40 mouse cellular contexts compared by ENCODE assay signal in the genomic region with DNA sequence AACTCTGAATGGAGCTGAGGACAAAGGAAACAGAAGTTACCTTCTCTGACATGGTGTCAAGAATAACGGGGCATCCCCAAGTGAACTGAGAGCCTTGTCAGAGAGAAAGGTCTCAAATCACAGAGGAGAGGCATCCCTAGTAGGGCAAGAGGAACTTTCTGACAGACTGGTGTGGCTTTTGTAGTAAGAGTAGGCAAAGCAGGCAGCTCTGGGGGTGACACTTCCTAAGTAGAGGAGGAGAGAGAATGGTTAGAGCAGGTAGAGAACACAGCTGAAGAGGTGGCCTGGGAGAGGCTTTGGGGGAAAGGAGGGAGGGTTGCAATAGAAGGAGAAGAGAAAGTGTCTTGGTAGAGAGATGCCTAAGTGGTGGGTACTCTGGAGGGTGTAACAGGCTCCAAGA. TPM values are rescaled to one million over a fixed set of nuclear protein-coding genes. Genes with fewer than 3 reads are reported as not detected.
"Had no signal": no experiment of that assay in that cellular context is flagged by ENCODE, and none has a peak within 500 bp of the region (broad histone marks: within the 10 kb centered on the region; RNA-seq: fewer than 3 reads in every experiment).

No protein-coding gene starts in this region.

- DNase-seq: left cerebral cortex, postnatal 4 days; liver; liver, embryonic 13.5 days; liver, postnatal 0 days; lung, adult 18-20 months; lung, adult 2 months; lung, embryonic 14.5 days; lung, postnatal 10 days; lung, postnatal 14 days; lung, postnatal 36 days; lung, postnatal 4 days; midbrain, embryonic 14.5 days had no signal

- H3K36me3 ChIP-seq: limb, embryonic 12.5 days; limb, embryonic 13.5 days; limb, embryonic 15.5 days; liver, embryonic 12.5 days; liver, embryonic 13.5 days; liver, embryonic 15.5 days; lung, embryonic 15.5 days; midbrain, embryonic 10.5 days; midbrain, embryonic 12.5 days; midbrain, embryonic 13.5 days; midbrain, embryonic 15.5 days; neural tube, embryonic 12.5 days had no signal

- H3K27me3 ChIP-seq: limb, embryonic 15.5 days; liver, embryonic 13.5 days; liver, embryonic 15.5 days; lung, embryonic 15.5 days; midbrain, embryonic 13.5 days; midbrain, embryonic 15.5 days; neural tube, embryonic 12.5 days had no signal

- H3K27ac ChIP-seq: limb, embryonic 12.5 days; limb, embryonic 13.5 days; limb, embryonic 15.5 days; liver, embryonic 12.5 days; liver, embryonic 13.5 days; liver, embryonic 14.5 days; liver, embryonic 15.5 days; lung, embryonic 15.5 days; macrophage; midbrain, embryonic 10.5 days; midbrain, embryonic 12.5 days; midbrain, embryonic 13.5 days; midbrain, embryonic 15.5 days; neural tube, embryonic 12.5 days had no signal

- H3K9me3 ChIP-seq: limb, embryonic 12.5 days; limb, embryonic 13.5 days; limb, embryonic 15.5 days; liver, embryonic 12.5 days; liver, embryonic 13.5 days; liver, embryonic 15.5 days; lung, embryonic 15.5 days; megakaryocyte, embryonic 14.5 days; midbrain, embryonic 10.5 days; midbrain, embryonic 12.5 days; midbrain, embryonic 13.5 days; midbrain, embryonic 15.5 days; neural tube, embryonic 12.5 days had no signal

- H3K4me1 ChIP-seq: liver, embryonic 12.5 days; liver, embryonic 13.5 days; liver, embryonic 15.5 days; megakaryocyte, embryonic 14.5 days; midbrain, embryonic 10.5 days; midbrain, embryonic 13.5 days; neural tube, embryonic 12.5 days had no signal

- H3K4me3 ChIP-seq: limb, embryonic 12.5 days; limb, embryonic 13.5 days; limb, embryonic 15.5 days; liver, embryonic 12.5 days; liver, embryonic 13.5 days; liver, embryonic 15.5 days; lung, embryonic 15.5 days; megakaryocyte, embryonic 14.5 days; midbrain, embryonic 10.5 days; midbrain, embryonic 12.5 days; midbrain, embryonic 13.5 days; midbrain, embryonic 15.5 days; myocyte; neural tube, embryonic 12.5 days had no signal

- H3K9ac ChIP-seq: limb, embryonic 12.5 days; limb, embryonic 13.5 days; limb, embryonic 15.5 days; liver, embryonic 12.5 days; liver, embryonic 13.5 days; liver, embryonic 14.5 days; liver, embryonic 15.5 days; liver, postnatal 0 days; lung, embryonic 14.5 days; lung, embryonic 15.5 days; midbrain, embryonic 12.5 days; midbrain, embryonic 13.5 days; midbrain, embryonic 15.5 days; neural tube, embryonic 12.5 days had no signal

RNA-seq across cellular contexts. Expression of a gene that starts 1.6 kb away (rescaled TPM):
- total RNA-seq: megakaryocyte progenitor cell, adult 5-6 weeks; megakaryocyte, adult 5-6 weeks; megakaryocyte-erythroid progenitor cell, adult 5-6 weeks; monocyte, adult 5-6 weeks had no signal
- polyA plus RNA-seq: macrophage had no signal

RNA-seq across cellular contexts. Expression of a gene that starts 8.8 kb away (rescaled TPM):
- total RNA-seq: left cerebral cortex, postnatal 10 days; left cerebral cortex, postnatal 4 days; liver, adult 2 months; megakaryocyte, adult 5-6 weeks; megakaryocyte-erythroid progenitor cell, adult 5-6 weeks; monocyte, adult 5-6 weeks had no signal
- polyA plus RNA-seq: limb, embryonic 11.5 days; liver, adult 2 months; liver, embryonic 11.5 days; liver, embryonic 12.5 days; liver, embryonic 13.5 days; liver, embryonic 15.5 days; liver, embryonic 16.5 days; liver, postnatal 0 days; macrophage; midbrain, embryonic 10.5 days; midbrain, embryonic 11.5 days; midbrain, embryonic 12.5 days; midbrain, embryonic 13.5 days; midbrain, embryonic 14.5 days; midbrain, embryonic 16.5 days; midbrain, postnatal 0 days; neural tube, embryonic 11.5 days; neural tube, embryonic 12.5 days had no signal

RNA-seq across cellular contexts. Expression of a gene that starts 24.9 kb away (rescaled TPM):
- total RNA-seq: liver, adult 2 months; megakaryocyte progenitor cell, adult 5-6 weeks; megakaryocyte, adult 5-6 weeks; megakaryocyte-erythroid progenitor cell, adult 5-6 weeks; monocyte, adult 5-6 weeks had no signal
- polyA plus RNA-seq: limb, embryonic 11.5 days; liver, adult 2 months; liver, embryonic 11.5 days; liver, embryonic 13.5 days; liver, embryonic 15.5 days; liver, embryonic 16.5 days; liver, postnatal 0 days; macrophage; midbrain, embryonic 10.5 days; midbrain, embryonic 11.5 days; midbrain, embryonic 12.5 days; midbrain, embryonic 13.5 days; midbrain, embryonic 14.5 days; midbrain, embryonic 15.5 days; midbrain, embryonic 16.5 days; neural tube, embryonic 11.5 days; neural tube, embryonic 12.5 days had no signal
